Comparison of ENCODE assay signal across 9 mouse cellular contexts in genomic region chr12:112659109-112659508, GRCm38 (mm10). TPM values are rescaled to one million over a fixed set of nuclear protein-coding genes. Genes with fewer than 3 reads are reported as not detected.
A peak's percentile ranks its signal among the peaks of the same experiment; 100 is the strongest.
DNase-seq lines count a peak whose midpoint lies in the region; ATAC-seq and TF ChIP-seq lines count a peak whose summit lies in the region.
"Had no signal": no experiment of that assay in that cellular context is flagged by ENCODE, and none has a peak within 500 bp of the region (broad histone marks: within the 10 kb centered on the region; RNA-seq: fewer than 3 reads in every experiment).

No protein-coding gene starts in this region.

- DNase-seq in layer of hippocampus, adult 2 months (ENCODE audit: low spot score in 2 of 2): peak in 1 of 2 experiments; percentile 71
- no peak for DNase-seq in layer of hippocampus, adult 9-10 months (ENCODE audit: low spot score)
- peak; percentile 31 for DNase-seq in ES-CJ7 (ENCODE audit: low read depth, low spot score)
- peak; percentile 59 to 65 for DNase-seq in adrenal gland, postnatal 4 days (ENCODE audit: low spot score in 2 of 2)
- peak; percentile 52 for DNase-seq in left cerebral cortex, postnatal 36 days (ENCODE audit: low spot score in 2 of 2)
- DNase-seq in spleen, postnatal 10 days (ENCODE audit: low spot score in 2 of 2): peak; percentile 67 to 87
- DNase-seq in neural tube, embryonic 10.5 days (ENCODE audit: extremely low spot score, low spot score): no peak

- H3K27ac ChIP-seq in layer of hippocampus, adult 2 months: no peak overlapping the region

- H3K4me3 ChIP-seq in layer of hippocampus, adult 2 months: no peak overlapping the region
- H3K4me3 ChIP-seq: erythroblast, embryonic 14.5 days had no signal

- peak; percentile 86 for TF ChIP-seq CTCF in layer of hippocampus, adult 2 months (conservative IDR thresholded peaks at IDR 0.05)

- intact Hi-C loops in left cerebral cortex, postnatal 36 days (cut with DNase I): no loop called here

- ATAC-seq in granulocyte monocyte progenitor cell, adult 5-6 weeks (replicated peaks; ENCODE audit: poor library complexity, severe bottlenecking): peak; percentile 21; the same call in 1 of the 2 replicates

RNA-seq across cellular contexts. Expression of gene Siva1, which starts 14.6 kb away (rescaled TPM):
- total RNA-seq in layer of hippocampus, adult 2 months (2021): 10 to 100 TPM; 19.6 to 20.1 TPM
- 10 to 100 TPM; 69.9 to 72.6 TPM for total RNA-seq in adrenal gland, postnatal 4 days (2021)
- 113 and 231 TPM in 2 replicates for total RNA-seq in granulocyte monocyte progenitor cell, adult 5-6 weeks (2014; fragmentation: Nextera tagmentation)
- total RNA-seq in granulocyte monocyte progenitor cell, adult 5-6 weeks (2017): 339 TPM in 2 replicates
- 10 to 100 TPM; 17.8 to 23.0 TPM for total RNA-seq in left cerebral cortex, postnatal 36 days (2021)

RNA-seq across cellular contexts. Expression of gene Akt1, which starts 15.6 kb away (rescaled TPM):
- 100 to 1,000 TPM; 152 to 160 TPM for total RNA-seq in layer of hippocampus, adult 2 months (2021)
- total RNA-seq in adrenal gland, postnatal 4 days (2021): 100 to 1,000 TPM; 334 to 351 TPM
- 118 and 134 TPM in 2 replicates for total RNA-seq in granulocyte monocyte progenitor cell, adult 5-6 weeks (2014; fragmentation: Nextera tagmentation)
- total RNA-seq in granulocyte monocyte progenitor cell, adult 5-6 weeks (2017): 73.9 and 101 TPM in 2 replicates
- total RNA-seq in left cerebral cortex, postnatal 36 days (2021): 100 to 1,000 TPM; 143 to 162 TPM

RNA-seq across cellular contexts. Expression of gene Zbtb42, which starts 19.5 kb away (rescaled TPM):
- total RNA-seq in layer of hippocampus, adult 2 months (2021): under 1 TPM; 0.44 to 0.52 TPM
- 1 to 10 TPM; 6.4 to 6.8 TPM for total RNA-seq in adrenal gland, postnatal 4 days (2021)
- total RNA-seq in granulocyte monocyte progenitor cell, adult 5-6 weeks (2014; fragmentation: Nextera tagmentation): 1.0 and 5.4 TPM in 2 replicates
- 0.82 and 1.3 TPM in 2 replicates for total RNA-seq in granulocyte monocyte progenitor cell, adult 5-6 weeks (2017)
- under 1 TPM; 0.70 to 0.81 TPM for total RNA-seq in left cerebral cortex, postnatal 36 days (2021)

RNA-seq across cellular contexts. Expression of gene Adssl1, which starts 39.3 kb away (rescaled TPM):
- total RNA-seq in layer of hippocampus, adult 2 months (2021): 10 to 100 TPM; 10.1 to 10.6 TPM
- total RNA-seq in adrenal gland, postnatal 4 days (2021): 10 to 100 TPM; 17.1 to 19.5 TPM
- total RNA-seq in granulocyte monocyte progenitor cell, adult 5-6 weeks (2014; fragmentation: Nextera tagmentation): 128 and 139 TPM in 2 replicates
- 109 and 122 TPM in 2 replicates for total RNA-seq in granulocyte monocyte progenitor cell, adult 5-6 weeks (2017)
- 10 to 100 TPM; 14.3 to 25.8 TPM for total RNA-seq in left cerebral cortex, postnatal 36 days (2021)

Comparison
In these comparisons a context has a peak if more than half of its experiments do, and no peak if none do; other contexts are left out.
1. DNase-seq: peak in ES-CJ7 (single experiment), adrenal gland, postnatal 4 days (2 of 2), left cerebral cortex, postnatal 36 days (2 of 2) and spleen, postnatal 10 days (2 of 2); none in layer of hippocampus, adult 9-10 months (single experiment) and neural tube, embryonic 10.5 days (single experiment).